Mouse (Mus musculus): ENCODE data around the gene Sap25. TPM values are rescaled to one million over a fixed set of nuclear protein-coding genes. Genes with fewer than 3 reads are reported as not detected.
"Not testable (repeated sequence)": the region's sequence is repeated elsewhere in the genome, so short reads cannot be mapped to it uniquely, and the experiment has no call there.

Gene Sap25
- polyA plus RNA-seq, 1 experiment from 2014 or later = 6.8 TPM

GRCm38 (mm10) chr5:137607860-137608653, 33.1 kb upstream of the Sap25 start:
- Histone ChIP-seq H3K27me3 (ENCODE audit: control insufficient read depth, insufficient read depth, low read length) (no peaks in the 10 kb centered on the region), H3K36me3 (ENCODE audit: control insufficient read depth, insufficient read depth, low read length) (no peaks in the 10 kb centered on the region), H3K9ac (ENCODE audit: low read length) (peak overlapping the region; percentile 60), H3K9me3 (replicated peaks; ENCODE audit: control insufficient read depth, low read length) (no peaks in the 10 kb centered on the region), H3K4me1 (ENCODE audit: control insufficient read depth, insufficient read depth, low read length) (peaks cover 48% of the 10 kb centered on the region), H3K4me3 (replicated peaks; ENCODE audit: low read length) (0 out of 2 replicates have a peak overlapping the region, but pooled peaks have one; percentile 4), H3K27ac (ENCODE audit: low read length) (no peak overlapping the region), H3K4me2 (ENCODE audit: low read depth, low read length) (peak overlapping the region; percentile 40)
- no peak for ATAC-seq (ENCODE audit: insufficient read depth, low FRiP score)
- WGBS = 24% methylated on average over 26 of the region's 26 CpGs

GRCm38 (mm10) chr5:137608654-137609190, 32.4 kb upstream of the Sap25 start:
- H3K9me3 ChIP-seq (replicated peaks; ENCODE audit: control insufficient read depth, low read length) = no peaks in the 10 kb centered on the region
- H3K9ac ChIP-seq (ENCODE audit: low read length) = peak overlapping the region; percentile 60
- H3K27me3 ChIP-seq (ENCODE audit: control insufficient read depth, insufficient read depth, low read length) = no peaks in the 10 kb centered on the region
- peak overlapping the region; percentile 40 for H3K4me2 ChIP-seq (ENCODE audit: low read depth, low read length)
- 0 out of 2 replicates have a peak overlapping the region, but pooled peaks have one; percentile 4 for H3K4me3 ChIP-seq (replicated peaks; ENCODE audit: low read length)
- 29% methylated on average over 23 of the region's 23 CpGs for WGBS
- peaks cover 50% of the 10 kb centered on the region for H3K4me1 ChIP-seq (ENCODE audit: control insufficient read depth, insufficient read depth, low read length)
- H3K36me3 ChIP-seq (ENCODE audit: control insufficient read depth, insufficient read depth, low read length) = no peaks in the 10 kb centered on the region
- no peak for ATAC-seq (ENCODE audit: insufficient read depth, low FRiP score)
- no peak overlapping the region for H3K27ac ChIP-seq (ENCODE audit: low read length)

DNA sequence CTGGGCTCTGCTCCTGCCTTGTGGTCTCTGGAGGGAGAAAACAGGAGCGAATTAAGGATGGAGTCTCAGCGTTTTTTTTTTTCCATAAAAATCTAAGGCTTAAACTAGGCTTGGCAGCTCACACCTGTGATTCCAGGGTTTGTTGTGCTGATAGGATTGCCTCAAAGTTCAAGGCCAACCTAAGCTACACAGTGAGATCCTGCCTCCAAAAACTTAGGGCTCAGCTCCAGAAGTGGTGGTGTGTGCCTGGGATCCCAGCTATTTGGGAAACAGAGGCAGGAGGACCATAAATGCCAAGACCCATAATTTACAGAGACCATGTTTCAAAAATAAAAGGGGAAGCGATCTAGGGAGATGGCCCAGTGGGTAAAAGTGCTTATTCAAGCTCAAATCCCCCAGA, 31.8 kb upstream of the Sap25 start:
- Histone ChIP-seq H3K4me2 (ENCODE audit: low read depth, low read length) (peak overlapping the region; percentile 54; the same call in 1 of the 2 replicates), H3K4me1 (ENCODE audit: control insufficient read depth, insufficient read depth, low read length) (peaks cover 50% of the 10 kb centered on the region), H3K9ac (ENCODE audit: low read length) (no peak overlapping the region), H3K36me3 (ENCODE audit: control insufficient read depth, insufficient read depth, low read length) (no peaks in the 10 kb centered on the region), H3K9me3 (replicated peaks; ENCODE audit: control insufficient read depth, low read length) (no peaks in the 10 kb centered on the region), H3K27ac (ENCODE audit: low read length) (no peak overlapping the region; the same call in 1 of the 2 replicates), H3K4me3 (replicated peaks; ENCODE audit: low read length) (no peak overlapping the region), H3K27me3 (ENCODE audit: control insufficient read depth, insufficient read depth, low read length) (no peaks in the 10 kb centered on the region)
- ATAC-seq (ENCODE audit: insufficient read depth, low FRiP score) = no peak
- 65% methylated on average over 3 of the region's 3 CpGs for WGBS

DNA sequence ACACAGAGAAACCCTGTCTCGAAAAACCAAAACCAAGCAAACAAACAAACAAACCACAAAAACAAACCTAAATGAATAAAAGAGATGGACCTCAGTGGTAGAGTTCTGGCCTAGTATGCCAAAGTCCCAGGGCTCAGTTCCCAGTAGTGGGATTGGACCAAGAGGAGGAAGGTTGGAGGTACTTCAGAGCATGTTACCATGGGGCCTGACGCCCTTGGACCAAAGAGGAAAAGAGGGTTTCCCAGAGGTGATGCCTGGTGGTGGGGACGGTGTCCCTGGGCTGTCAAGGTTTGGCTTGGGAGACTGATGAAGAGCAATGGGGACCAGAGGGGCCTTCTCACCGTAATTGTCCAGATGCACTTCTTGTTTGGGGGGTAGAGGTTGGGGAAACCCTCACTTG, 31.1 kb upstream of the Sap25 start:
- H3K9ac ChIP-seq (ENCODE audit: low read length) = peak overlapping the region; percentile 71
- no peaks in the 10 kb centered on the region for H3K9me3 ChIP-seq (replicated peaks; ENCODE audit: control insufficient read depth, low read length)
- no peaks in the 10 kb centered on the region for H3K36me3 ChIP-seq (ENCODE audit: control insufficient read depth, insufficient read depth, low read length)
- no peaks in the 10 kb centered on the region for H3K27me3 ChIP-seq (ENCODE audit: control insufficient read depth, insufficient read depth, low read length)
- no peak for ATAC-seq (ENCODE audit: insufficient read depth, low FRiP score)
- H3K4me1 ChIP-seq (ENCODE audit: control insufficient read depth, insufficient read depth, low read length) = peaks cover 50% of the 10 kb centered on the region
- 63% methylated on average over 4 of the region's 4 CpGs for WGBS
- peak overlapping the region; percentile 95; the same call in 1 of the 2 replicates for H3K27ac ChIP-seq (ENCODE audit: low read length)
- H3K4me2 ChIP-seq (ENCODE audit: low read depth, low read length) = peak overlapping the region; percentile 54
- peak overlapping the region; percentile 48 for H3K4me3 ChIP-seq (replicated peaks; ENCODE audit: low read length)

GRCm38 (mm10) chr5:137610548-137611244, 30.4 kb upstream of the Sap25 start:
- H3K36me3 ChIP-seq (ENCODE audit: control insufficient read depth, insufficient read depth, low read length) = no peaks in the 10 kb centered on the region
- peak; percentile 35; the same call in 1 of the 2 replicates for ATAC-seq (ENCODE audit: insufficient read depth, low FRiP score)
- peak overlapping the region; percentile 48 for H3K4me3 ChIP-seq (replicated peaks; ENCODE audit: low read length)
- H3K9ac ChIP-seq (ENCODE audit: low read length) = peak overlapping the region; percentile 71
- H3K27ac ChIP-seq (ENCODE audit: low read length) = peak overlapping the region; percentile 95
- peak overlapping the region; percentile 54 for H3K4me2 ChIP-seq (ENCODE audit: low read depth, low read length)
- peaks cover 50% of the 10 kb centered on the region for H3K4me1 ChIP-seq (ENCODE audit: control insufficient read depth, insufficient read depth, low read length)
- H3K9me3 ChIP-seq (replicated peaks; ENCODE audit: control insufficient read depth, low read length) = no peaks in the 10 kb centered on the region
- H3K27me3 ChIP-seq (ENCODE audit: control insufficient read depth, insufficient read depth, low read length) = no peaks in the 10 kb centered on the region
- 19% methylated on average over 12 of the region's 12 CpGs for WGBS

- H3K4me1 ChIP-seq (ENCODE audit: control insufficient read depth, insufficient read depth, low read length) = peaks cover 50% of the 10 kb centered on the region
- H3K4me3 ChIP-seq (replicated peaks; ENCODE audit: low read length) = peak overlapping the region; percentile 48
- H3K27me3 ChIP-seq (ENCODE audit: control insufficient read depth, insufficient read depth, low read length) = no peaks in the 10 kb centered on the region
- H3K27ac ChIP-seq (ENCODE audit: low read length) = peak overlapping the region; percentile 95
- no peaks in the 10 kb centered on the region for H3K9me3 ChIP-seq (replicated peaks; ENCODE audit: control insufficient read depth, low read length)
- 12% methylated on average over 6 of the region's 6 CpGs for WGBS
- ATAC-seq (ENCODE audit: insufficient read depth, low FRiP score) = peak; percentile 65; the same call in 1 of the 2 replicates
- H3K9ac ChIP-seq (ENCODE audit: low read length) = peak overlapping the region; percentile 71
- peak overlapping the region; percentile 54 for H3K4me2 ChIP-seq (ENCODE audit: low read depth, low read length)
- H3K36me3 ChIP-seq (ENCODE audit: control insufficient read depth, insufficient read depth, low read length) = no peaks in the 10 kb centered on the region
Measured at GRCm38 (mm10) chr5:137611245-137611602, 29.9 kb upstream of the Sap25 start.

- H3K4me1 ChIP-seq (ENCODE audit: control insufficient read depth, insufficient read depth, low read length) = peaks cover 48% of the 10 kb centered on the region
- no peaks in the 10 kb centered on the region for H3K9me3 ChIP-seq (replicated peaks; ENCODE audit: control insufficient read depth, low read length)
- no peaks in the 10 kb centered on the region for H3K27me3 ChIP-seq (ENCODE audit: control insufficient read depth, insufficient read depth, low read length)
- no peak overlapping the region for H3K4me2 ChIP-seq (ENCODE audit: low read depth, low read length)
- H3K36me3 ChIP-seq (ENCODE audit: control insufficient read depth, insufficient read depth, low read length) = no peaks in the 10 kb centered on the region
- 72% methylated on average over 5 of the region's 5 CpGs for WGBS
- H3K27ac ChIP-seq (ENCODE audit: low read length) = peak overlapping the region; percentile 95
- H3K9ac ChIP-seq (ENCODE audit: low read length) = peak overlapping the region; percentile 6
- H3K4me3 ChIP-seq (replicated peaks; ENCODE audit: low read length) = no peak overlapping the region
- no peak for ATAC-seq (ENCODE audit: insufficient read depth, low FRiP score)
Measured at GRCm38 (mm10) chr5:137613076-137613475, 28.1 kb upstream of the Sap25 start.

GRCm38 (mm10) chr5:137613550-137613949, 27.6 kb upstream of the Sap25 start, which contains the start of gene Pcolce:
Gene Pcolce, minus strand, starts transcription at chr5:137613784.
- H3K9me3 ChIP-seq (replicated peaks; ENCODE audit: control insufficient read depth, low read length) = no peaks in the 10 kb centered on the region
- peak within 1 kb of the TSS; percentile 6 for H3K9ac ChIP-seq (ENCODE audit: low read length)
- no peaks in the 10 kb centered on the region for H3K27me3 ChIP-seq (ENCODE audit: control insufficient read depth, insufficient read depth, low read length)
- peaks cover 43% of the 10 kb centered on the region for H3K4me1 ChIP-seq (ENCODE audit: control insufficient read depth, insufficient read depth, low read length)
- peak within 1 kb of the TSS; percentile 95 for H3K27ac ChIP-seq (ENCODE audit: low read length)
- WGBS = 35% methylated on average over 11 of the region's 11 CpGs
- no peak within 1 kb of the TSS for H3K4me3 ChIP-seq (replicated peaks; ENCODE audit: low read length)
- H3K4me2 ChIP-seq (ENCODE audit: low read depth, low read length) = no peak within 1 kb of the TSS
- ATAC-seq (ENCODE audit: insufficient read depth, low FRiP score) = peak; percentile 75; the same call in 1 of the 2 replicates
- H3K36me3 ChIP-seq (ENCODE audit: control insufficient read depth, insufficient read depth, low read length) = no peaks in the 10 kb centered on the region

DNA sequence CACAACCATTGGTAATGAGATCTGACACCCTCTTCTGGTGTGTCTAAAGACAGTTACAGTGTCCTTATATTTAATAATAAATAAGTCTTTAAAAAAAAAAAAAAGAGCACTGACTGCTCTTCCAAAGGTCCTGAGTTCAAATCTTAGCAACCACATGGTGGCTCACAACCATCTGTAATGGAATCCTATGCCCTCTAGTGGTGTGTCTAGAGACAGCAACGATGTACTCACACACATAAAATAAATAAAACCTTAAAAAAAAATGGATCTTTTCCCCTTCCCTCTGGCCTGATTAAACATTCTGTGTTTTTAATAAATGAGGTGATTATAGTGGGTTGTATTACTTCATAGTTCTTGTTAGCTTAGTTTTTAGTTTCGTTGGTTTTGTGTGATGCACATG, 26.2 kb upstream of the Sap25 start:
- not testable (repeated sequence) for ATAC-seq (ENCODE audit: insufficient read depth, low FRiP score); H3K9me3 ChIP-seq (replicated peaks; ENCODE audit: control insufficient read depth, low read length); H3K27me3 ChIP-seq (ENCODE audit: control insufficient read depth, insufficient read depth, low read length); H3K9ac ChIP-seq (ENCODE audit: low read length); H3K36me3 ChIP-seq (ENCODE audit: control insufficient read depth, insufficient read depth, low read length); H3K4me3 ChIP-seq (replicated peaks; ENCODE audit: low read length); H3K4me2 ChIP-seq (ENCODE audit: low read depth, low read length); H3K27ac ChIP-seq (ENCODE audit: low read length)
- peaks cover 33% of the 10 kb centered on the region for H3K4me1 ChIP-seq (ENCODE audit: control insufficient read depth, insufficient read depth, low read length)
- 77% methylated on average over 2 of the region's 2 CpGs for WGBS

Data from stomach, embryonic 16.5 days (tissue).